Mouse (Mus musculus) bone marrow, adult 2 months (tissue): ENCODE measurements around the gene Trmt2a.

ENCODE experiments used
- CTCF ChIP-seq: fragments of 200-500 bp; IDR thresholded peaks from 2 replicates; pipeline ENCODE4 v1.5.1; 2011; ENCODE audit warnings: low read length, control low read depth; ENCODE audit not compliant: control insufficient read depth, insufficient read depth
- POLR2A ChIP-seq: fragments of 200-500 bp; IDR thresholded peaks from 2 replicates; pipeline ENCODE4 v1.6.1; 2011; ENCODE audit warnings: low read depth, mild to moderate bottlenecking, control low read depth, low read length, borderline replicate concordance; ENCODE audit not compliant: control insufficient read depth

- TF ChIP-seq CTCF, result no peak
- TF ChIP-seq POLR2A, result no peak
Observed at GRCm38 (mm10) chr16:18217579-18217978, 30.9 kb upstream of the Trmt2a start, which contains the start of gene Ccdc188.
